In the genomic region with DNA sequence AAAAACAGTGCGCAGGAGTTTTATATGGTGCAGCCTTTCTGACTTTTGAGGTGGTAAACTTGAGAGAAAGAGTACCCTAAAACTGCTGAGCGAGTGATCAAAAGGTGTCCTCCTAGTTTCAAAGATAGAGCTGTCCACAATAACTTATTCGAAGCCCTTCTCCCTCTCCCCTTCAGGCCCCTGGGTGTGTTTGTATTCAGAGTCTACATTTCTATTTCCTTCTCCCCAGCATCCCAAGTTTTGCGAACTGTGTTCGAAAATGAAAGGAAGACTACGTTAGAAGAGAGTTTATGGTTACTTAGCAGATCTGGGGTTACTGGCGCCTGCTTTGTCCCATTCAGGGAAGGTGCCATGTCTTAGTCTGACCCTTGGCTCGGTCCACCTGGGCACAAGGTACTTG, we compare ENCODE assay signal across 8 mouse cellular contexts. TPM values are rescaled to one million over a fixed set of nuclear protein-coding genes. Genes with fewer than 3 reads are reported as not detected.
A peak's percentile ranks its signal among the peaks of the same experiment; 100 is the strongest.
DNase-seq lines count a peak whose midpoint lies in the region; ATAC-seq lines count a peak whose summit lies in the region.

No protein-coding gene starts in this region.

- peaks cover 14% of the 10 kb centered on the region for H3K4me1 ChIP-seq in heart, embryonic 10.5 days
- peaks cover 19% of the 10 kb centered on the region for H3K4me1 ChIP-seq in forebrain, embryonic 15.5 days
- peaks cover 11% of the 10 kb centered on the region for H3K4me1 ChIP-seq in liver, embryonic 16.5 days (ENCODE audit: control insufficient read depth, low read depth, low read length)

- H3K27me3 ChIP-seq in heart, embryonic 10.5 days (ENCODE audit: insufficient read depth, poor library complexity, severe bottlenecking), result no peaks in the 10 kb centered on the region
- H3K27me3 ChIP-seq in forebrain, embryonic 15.5 days, result no peaks in the 10 kb centered on the region
- no peaks in the 10 kb centered on the region for H3K27me3 ChIP-seq in liver, embryonic 16.5 days (ENCODE audit: control insufficient read depth, insufficient read depth, low read depth, low read length)

- intact Hi-C loops in heart, postnatal 25 days (cut with DNase I), result loop anchor here (5.0 kb wide), 2 partner anchors 91 to 136 kb away; a partner anchor contains a TSS

- H3K4me3 ChIP-seq in heart, embryonic 10.5 days, result peak overlapping the region; percentile 97
- peak overlapping the region; percentile 74 for H3K4me3 ChIP-seq in forebrain, embryonic 15.5 days
- peak overlapping the region; percentile 95 for H3K4me3 ChIP-seq in liver, embryonic 16.5 days (ENCODE audit: low read depth, low read length)

- H3K9me3 ChIP-seq in heart, embryonic 10.5 days, result 0 out of 2 replicates have a peak, but pooled peaks cover 3% of the 10 kb centered on the region
- H3K9me3 ChIP-seq in forebrain, embryonic 15.5 days, result no peaks in the 10 kb centered on the region
- no peaks in the 10 kb centered on the region; the same call in 1 of the 2 replicates for H3K9me3 ChIP-seq in liver, embryonic 16.5 days (replicated peaks; ENCODE audit: control insufficient read depth, low read length)

- peak overlapping the region; percentile 67 for H3K4me2 ChIP-seq in forebrain, embryonic 15.5 days (replicated peaks)
- H3K4me2 ChIP-seq in liver, embryonic 16.5 days (ENCODE audit: low read depth, low read length), result peak overlapping the region; percentile 97

- DNase-seq in heart, embryonic 10.5 days (ENCODE audit: low spot score), result no peak
- DNase-seq in heart, postnatal 25 days (ENCODE audit: low spot score), result no peak
- DNase-seq in A20 (ENCODE audit: low read depth, low spot score) (peak; percentile 67), MN1 (ENCODE audit: low spot score) (no peak)
- DNase-seq in yolk sac, embryonic 10.5 days (ENCODE audit: low spot score), result no peak
- DNase-seq in urinary bladder, postnatal 14 days (ENCODE audit: low spot score), result no peak

- no peaks in the 10 kb centered on the region for H3K36me3 ChIP-seq in heart, embryonic 10.5 days
- no peaks in the 10 kb centered on the region for H3K36me3 ChIP-seq in forebrain, embryonic 15.5 days
- no peaks in the 10 kb centered on the region for H3K36me3 ChIP-seq in liver, embryonic 16.5 days (ENCODE audit: control insufficient read depth, insufficient read depth)

- peak overlapping the region; percentile 94 for H3K9ac ChIP-seq in forebrain, embryonic 15.5 days (replicated peaks)
- peak overlapping the region; percentile 10; the same call in 1 of the 2 replicates for H3K9ac ChIP-seq in liver, embryonic 16.5 days (ENCODE audit: low read depth, low read length)

- no peak for ATAC-seq in forebrain, embryonic 15.5 days (replicated peaks)
- ATAC-seq in liver, embryonic 16.5 days (ENCODE audit: low read depth), result no peak

- 0 out of 2 replicates have a peak overlapping the region, but pooled peaks have one; percentile 83 for H3K27ac ChIP-seq in heart, embryonic 10.5 days
- H3K27ac ChIP-seq in forebrain, embryonic 15.5 days (replicated peaks), result no peak overlapping the region
- no peak overlapping the region for H3K27ac ChIP-seq in liver, embryonic 16.5 days (ENCODE audit: low read length)

- 61% methylated on average over 8 of the region's 8 CpGs for WGBS in heart, embryonic 10.5 days
- 63% methylated on average over 8 of the region's 8 CpGs for WGBS in forebrain, embryonic 15.5 days
- 54% methylated on average over 8 of the region's 8 CpGs for WGBS in liver, embryonic 16.5 days (ENCODE audit: insufficient replicate concordance)

RNA-seq across cellular contexts. Expression of a gene that starts 20.0 kb away (rescaled TPM):
- 7.1 and 20.6 TPM in 2 replicates for polyA plus RNA-seq in heart, embryonic 10.5 days (2016; fragmentation: Nextera tagmentation; extraction: Ambion mirVana)
- total RNA-seq in heart, postnatal 25 days (2021), result 1 to 10 TPM; 1.6 to 2.2 TPM
- 6.7 and 7.5 TPM in 2 replicates for polyA plus RNA-seq in forebrain, embryonic 15.5 days (2015; fragmentation: Nextera tagmentation; extraction: Ambion mirVana)
- polyA plus RNA-seq in liver, embryonic 16.5 days (2015; fragmentation: Nextera tagmentation; extraction: Ambion mirVana), result 31.8 and 34.8 TPM in 2 replicates

RNA-seq across cellular contexts. Expression of a gene that starts 42.4 kb away (rescaled TPM):
- 964 and 1,128 TPM in 2 replicates for polyA plus RNA-seq in heart, embryonic 10.5 days (2016; fragmentation: Nextera tagmentation; extraction: Ambion mirVana)
- 1,000 to 10,000 TPM; 1,170 to 1,213 TPM for total RNA-seq in heart, postnatal 25 days (2021)
- 1,144 and 1,250 TPM in 2 replicates for polyA plus RNA-seq in forebrain, embryonic 15.5 days (2015; fragmentation: Nextera tagmentation; extraction: Ambion mirVana)
- polyA plus RNA-seq in liver, embryonic 16.5 days (2015; fragmentation: Nextera tagmentation; extraction: Ambion mirVana), result 181 and 231 TPM in 2 replicates
